Mouse (Mus musculus) subcutaneous adipose tissue, adult 2 months (tissue): ENCODE measurements around the gene Irak3. TPM values are rescaled to one million over a fixed set of nuclear protein-coding genes. Genes with fewer than 3 reads are reported as not detected.

Experiments
- polyA plus RNA-seq: library from polyadenylated mRNA; depleted of rRNA; stranded (reverse); fragments of >200 nt; gene quantifications from 2 replicates; pipeline ENCODE4 v1.2.3, GENCODE M21; 2012; ENCODE audit warnings: low replicate concordance; rRNA removed

Gene Irak3
- 7.0 and 10.0 TPM in 2 replicates for polyA plus RNA-seq

GRCm38 (mm10) chr10:120201961-120202402, at the start of gene Irak3:
Gene Irak3, minus strand, starts transcription at chr10:120202130.

GRCm38 (mm10) chr10:120226871-120227661, 25.1 kb upstream of the Irak3 start, which contains the start of gene Llph:
Gene Llph, plus strand, starts transcription at chr10:120227070.

GRCm38 (mm10) chr10:120201131-120201921, 604 bp downstream of the Irak3 start, which contains the start of gene Tmbim4:
Gene Tmbim4, plus strand, starts transcription at chr10:120201590.

GRCm38 (mm10) chr10:120112507-120113396, 89.2 kb downstream of the Irak3 start, which contains the start of gene Helb:
Gene Helb, minus strand, starts transcription at chr10:120112987.

Other genes starting within 250 kb of the Irak3 start
- 4.5 and 5.9 TPM in 2 replicates for gene Helb, start 89.1 kb downstream of the Irak3 start, polyA plus RNA-seq
- 197 and 235 TPM in 2 replicates for gene Tmbim4, start 540 bp downstream of the Irak3 start, polyA plus RNA-seq
- gene Llph, start 24.9 kb upstream of the Irak3 start, polyA plus RNA-seq: 6.5 and 8.2 TPM in 2 replicates